Mouse (Mus musculus): ENCODE data around the gene Npr1.

Npr1 gene

DNA sequence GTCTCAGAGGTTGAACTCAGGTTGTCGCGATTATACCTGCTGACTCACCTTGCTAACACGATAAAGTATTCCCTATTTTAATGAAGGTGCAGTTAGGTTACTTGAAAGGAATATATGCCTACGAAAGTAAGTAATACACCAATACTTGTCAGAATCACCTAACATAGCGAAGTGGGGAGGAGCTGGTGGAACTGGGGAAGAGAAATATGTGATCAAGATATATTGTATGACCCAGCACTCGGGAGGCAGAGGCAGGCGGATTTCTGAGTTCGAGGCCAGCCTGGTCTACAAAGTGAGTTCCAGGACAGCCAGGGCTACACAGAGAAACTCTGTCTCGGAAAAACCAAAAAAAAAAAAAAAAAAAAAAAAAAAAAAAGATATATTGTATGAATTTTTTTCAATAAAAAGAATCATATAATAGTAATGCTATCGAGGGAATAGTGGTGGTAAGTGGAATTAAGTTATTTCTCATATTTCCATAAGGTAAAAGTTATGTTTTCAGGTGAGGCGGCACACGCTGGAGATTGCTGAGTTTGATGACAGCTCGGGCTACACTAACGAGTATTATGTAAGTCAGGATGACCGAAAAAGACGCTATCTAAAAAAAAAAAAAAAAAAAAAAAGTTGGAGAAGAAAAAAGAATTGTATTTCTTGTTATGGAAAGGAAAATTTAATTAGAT, 9.6 kb upstream of the Npr1 start:
- DNase-seq = no peak

- peak; percentile 59 for DNase-seq
Observed at GRCm38 (mm10) chr3:90472213-90472612, 6.5 kb upstream of the Npr1 start.

DNA sequence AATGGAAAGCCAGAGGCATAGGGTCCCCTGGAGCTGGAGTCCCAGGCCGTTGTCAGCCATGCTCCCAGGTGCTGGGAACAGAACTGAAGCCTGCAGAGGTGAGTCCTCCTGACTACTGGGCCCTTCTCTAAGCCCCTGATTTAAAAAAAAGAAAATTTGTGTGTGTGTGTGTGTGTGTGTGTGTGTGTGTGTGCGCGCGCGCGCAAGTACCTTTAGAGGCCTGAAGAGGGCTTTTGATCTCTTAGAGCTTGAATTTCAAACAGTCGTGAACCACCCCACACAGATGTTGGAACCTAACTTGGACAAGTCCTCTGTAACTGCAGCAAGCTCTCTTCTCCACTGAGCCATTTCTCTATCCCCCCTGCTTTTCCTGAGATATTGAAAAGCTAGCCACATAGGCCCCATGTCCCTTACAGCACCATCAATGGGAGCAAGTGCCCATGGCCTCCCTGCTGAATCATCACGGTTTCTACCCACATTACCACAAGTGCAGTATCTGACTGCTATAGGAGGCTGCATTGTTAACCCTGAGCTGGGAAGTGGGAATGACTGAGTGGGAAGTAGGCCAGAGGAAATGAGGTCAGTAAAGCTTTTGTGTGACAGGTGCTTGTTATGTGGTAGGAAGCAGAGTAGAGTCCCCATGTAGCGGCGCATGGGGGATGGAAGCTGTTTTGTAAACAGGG, 2.1 kb upstream of the Npr1 start:
- no peak for DNase-seq

GRCm38 (mm10) chr3:90466311-90466766, 673 bp upstream of the Npr1 start:
- DNase-seq = peak; percentile 79

- peak; percentile 39 for DNase-seq
Observed at GRCm38 (mm10) chr3:90465081-90465685, 483 bp downstream of the Npr1 start.

DNA sequence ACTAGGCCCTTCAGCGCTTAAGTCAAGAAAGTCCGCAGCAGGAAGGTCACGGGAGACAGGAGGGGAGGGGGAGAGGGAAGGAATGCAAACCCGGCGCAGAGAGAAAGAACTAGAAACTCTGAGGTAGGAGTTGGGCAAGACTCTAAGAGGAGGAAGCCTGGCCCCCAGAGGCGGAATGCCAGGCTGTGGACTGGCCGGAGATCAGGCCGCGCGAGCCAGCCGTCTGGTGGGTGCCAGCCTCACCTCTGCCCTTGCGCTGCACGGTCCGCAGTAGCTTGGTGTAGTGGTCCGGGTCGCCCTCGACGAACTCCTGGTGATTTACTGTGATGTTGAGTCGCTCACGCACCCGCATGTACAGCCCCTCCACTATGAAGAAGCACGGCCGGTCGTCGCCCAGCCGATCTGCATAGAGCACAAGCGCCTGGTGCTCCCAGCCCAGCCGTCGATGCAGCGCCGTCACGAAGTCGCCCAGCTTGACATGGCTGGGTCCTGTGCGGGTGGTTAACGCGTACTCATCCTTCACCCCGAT, 1.1 kb downstream of the Npr1 start:
- peak; percentile 43 for DNase-seq

GRCm38 (mm10) chr3:90462579-90462978, 3.1 kb downstream of the Npr1 start:
- DNase-seq = no peak

DNA sequence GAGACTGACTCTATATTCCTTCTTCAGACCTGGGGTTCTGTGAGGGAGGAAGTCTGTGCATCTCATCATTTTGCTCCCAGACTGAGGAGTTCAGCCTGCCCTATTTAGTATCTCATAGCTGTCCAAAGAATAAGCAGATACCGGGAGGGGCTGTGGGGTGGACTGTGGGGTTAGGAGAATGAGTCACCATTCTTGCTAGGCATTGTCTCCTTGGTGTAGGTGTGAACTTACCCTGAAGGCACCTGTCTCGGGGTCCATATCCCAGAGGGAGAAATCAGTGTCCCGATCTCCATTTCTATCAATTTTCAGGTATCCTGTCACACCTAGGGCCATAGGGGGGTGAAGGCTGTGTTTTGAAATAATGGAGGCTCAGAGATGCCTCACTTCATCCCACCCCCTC, 3.7 kb downstream of the Npr1 start:
- no peak for DNase-seq

DNA sequence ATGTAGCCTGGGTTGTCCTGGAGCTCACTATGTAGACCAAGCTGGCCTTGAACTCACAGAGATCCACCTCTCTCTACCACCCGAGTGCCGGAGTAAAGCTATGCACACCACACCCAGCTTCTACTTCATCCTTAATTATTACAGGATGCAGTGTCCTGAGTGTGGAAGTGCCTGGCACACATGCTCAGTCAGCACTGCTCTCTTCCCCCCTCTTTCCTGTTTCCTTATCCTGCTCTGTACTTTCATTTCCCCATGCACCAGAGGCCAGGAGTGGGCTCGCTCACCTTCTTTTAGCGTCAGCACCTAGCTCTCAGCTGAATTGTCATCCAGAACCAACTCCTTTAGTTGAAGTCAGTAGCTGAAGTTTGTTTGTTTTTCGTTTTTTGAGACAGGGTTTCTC, 5.4 kb downstream of the Npr1 start:
- DNase-seq = no peak

DNA sequence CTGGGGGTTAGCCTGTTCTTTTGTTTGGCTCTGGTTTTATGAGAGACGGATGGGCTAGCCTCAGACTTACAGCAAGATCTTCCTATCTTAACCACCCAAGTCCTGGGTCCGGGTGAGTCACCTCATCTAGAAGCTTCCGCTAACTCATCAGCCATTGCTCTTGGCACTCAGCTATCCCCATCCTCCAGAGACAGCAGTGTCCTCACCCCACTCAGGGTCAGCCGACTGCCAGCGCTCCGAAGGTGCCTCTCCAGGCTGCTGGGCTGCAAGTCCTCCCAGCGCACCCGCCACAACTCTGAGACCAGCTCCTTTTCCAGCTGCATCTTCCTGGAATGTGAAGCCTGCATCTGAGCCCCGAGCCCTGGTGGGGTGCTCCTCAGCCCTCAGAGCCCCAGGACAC, 5.9 kb downstream of the Npr1 start:
- no peak for DNase-seq

DNA sequence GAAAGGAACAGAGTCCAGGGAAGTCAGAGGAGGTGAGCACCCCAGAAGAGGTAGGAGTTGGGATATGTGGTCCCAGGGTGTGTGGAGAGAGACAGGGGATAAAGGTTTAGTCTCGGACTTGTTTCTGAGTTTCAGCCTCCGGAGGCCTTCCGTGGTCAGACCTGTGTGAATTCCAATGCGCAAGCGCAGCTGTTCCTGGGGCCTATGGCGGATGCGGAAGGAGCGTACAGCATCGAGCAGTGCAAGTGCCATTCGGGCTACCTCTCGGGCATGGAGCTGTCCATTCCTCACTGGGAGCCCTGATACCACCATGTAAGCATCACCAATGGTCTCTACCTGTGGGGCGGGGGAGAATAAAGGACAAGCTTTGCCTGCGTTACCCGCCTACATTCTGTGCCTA, 10.7 kb downstream of the Npr1 start:
- no peak for DNase-seq

GRCm38 (mm10) chr3:90451396-90452095, 14.1 kb downstream of the Npr1 start:
- DNase-seq = no peak

- no peak for DNase-seq
Observed at GRCm38 (mm10) chr3:90450874-90451273, 14.8 kb downstream of the Npr1 start.

- peak; percentile 52 for DNase-seq
Observed at GRCm38 (mm10) chr3:90448626-90449025, 17.0 kb downstream of the Npr1 start.

DNA sequence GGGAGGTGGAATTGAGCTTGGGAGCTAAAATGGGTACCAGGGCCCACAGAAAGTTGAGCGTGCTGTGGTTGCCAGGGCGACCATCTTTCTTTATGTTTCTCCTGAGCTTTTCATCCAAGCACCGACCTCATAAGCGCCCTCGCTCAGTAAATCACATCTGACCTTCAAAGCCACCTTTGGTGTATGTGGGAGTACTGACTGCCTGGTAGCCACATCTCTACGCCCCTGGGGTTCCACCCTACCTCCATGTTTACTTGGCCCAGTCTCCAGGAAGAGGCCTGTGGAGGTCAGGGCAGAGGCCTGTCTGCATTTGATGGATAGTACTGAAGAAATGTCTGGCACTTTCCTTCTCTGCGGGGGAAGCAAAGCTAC, 18.6 kb downstream of the Npr1 start:
- DNase-seq = peak; percentile 66

GRCm38 (mm10) chr3:90446389-90447122, 19.1 kb downstream of the Npr1 start:
- peak; percentile 95 for DNase-seq

DNA sequence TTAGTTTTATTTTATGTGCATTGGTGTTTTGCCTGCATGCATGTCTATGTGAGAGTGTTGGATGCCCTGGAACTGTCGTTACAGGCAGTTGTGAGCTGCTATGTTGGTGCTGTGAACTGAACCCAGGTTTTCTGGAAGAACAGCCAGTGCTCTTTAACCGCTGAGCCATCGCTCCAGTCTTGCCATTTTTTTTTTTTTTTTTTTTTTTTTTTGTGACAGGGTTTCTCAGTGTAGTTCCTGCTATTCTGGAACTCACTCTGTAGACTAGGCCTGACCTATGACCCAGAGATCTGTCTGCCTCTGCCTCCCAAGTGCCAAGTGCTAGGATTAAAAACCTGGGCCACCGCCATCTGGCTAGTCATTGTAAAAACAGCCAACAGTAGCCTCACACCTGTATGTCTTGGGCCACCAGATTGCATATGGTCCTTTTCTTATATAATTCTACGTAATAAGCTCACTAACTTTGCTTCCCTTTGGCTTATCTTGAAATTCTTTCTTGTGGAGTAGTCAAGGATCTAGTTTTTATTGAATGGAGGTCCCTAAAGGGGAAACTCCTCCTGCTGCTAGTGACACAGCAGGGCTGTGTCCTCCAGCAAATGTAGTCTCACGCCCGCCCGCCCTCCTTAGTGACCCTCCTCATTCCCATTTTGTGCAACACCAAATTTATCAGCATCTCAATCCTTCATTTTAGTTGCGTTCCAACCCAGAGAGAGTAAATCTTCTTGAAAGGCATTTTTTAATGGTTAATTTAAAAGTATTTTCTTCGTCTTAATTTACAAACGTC, 20.1 kb downstream of the Npr1 start:
- no peak for DNase-seq

DNA sequence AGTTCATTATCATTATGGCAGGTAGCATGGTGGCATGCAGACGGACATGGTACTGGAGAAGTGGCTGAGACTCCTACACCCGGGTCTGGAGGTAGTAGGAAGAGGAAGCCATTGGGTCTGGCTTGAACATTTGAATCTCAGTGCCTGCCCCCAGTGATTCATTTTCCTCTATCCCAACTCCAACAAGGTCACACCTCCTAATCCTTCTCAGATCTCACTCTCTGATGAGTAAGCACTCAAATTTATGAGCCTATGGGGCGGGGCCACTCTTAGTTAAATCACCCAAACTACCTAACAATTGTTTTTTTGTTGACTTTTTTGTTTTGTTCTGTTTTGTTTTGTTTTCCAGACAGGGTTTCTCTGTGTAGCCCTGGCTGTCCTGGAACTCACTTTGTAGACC, 21.7 kb downstream of the Npr1 start:
- no peak for DNase-seq

DNA sequence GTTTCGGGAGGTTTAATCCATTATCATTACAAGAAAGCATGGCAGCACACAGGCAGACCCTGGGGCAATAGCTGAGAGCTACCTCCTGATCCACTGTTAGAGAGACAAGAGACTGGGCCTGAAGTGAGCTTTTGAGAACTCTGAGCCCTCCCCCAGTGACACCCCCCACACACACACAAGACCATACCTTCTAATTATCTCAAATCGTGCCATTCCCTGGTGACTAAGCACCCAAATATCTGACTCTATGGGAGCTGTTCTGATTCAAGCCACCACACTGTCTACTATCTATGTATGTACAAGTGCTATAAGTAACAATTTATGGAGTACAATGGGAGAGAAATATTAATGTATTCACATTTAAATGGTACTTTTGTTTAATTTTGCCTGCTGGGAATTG, 24.9 kb downstream of the Npr1 start:
- DNase-seq = no peak

GRCm38 (mm10) chr3:90437131-90437530, 28.5 kb downstream of the Npr1 start:
- no peak for DNase-seq

DNA sequence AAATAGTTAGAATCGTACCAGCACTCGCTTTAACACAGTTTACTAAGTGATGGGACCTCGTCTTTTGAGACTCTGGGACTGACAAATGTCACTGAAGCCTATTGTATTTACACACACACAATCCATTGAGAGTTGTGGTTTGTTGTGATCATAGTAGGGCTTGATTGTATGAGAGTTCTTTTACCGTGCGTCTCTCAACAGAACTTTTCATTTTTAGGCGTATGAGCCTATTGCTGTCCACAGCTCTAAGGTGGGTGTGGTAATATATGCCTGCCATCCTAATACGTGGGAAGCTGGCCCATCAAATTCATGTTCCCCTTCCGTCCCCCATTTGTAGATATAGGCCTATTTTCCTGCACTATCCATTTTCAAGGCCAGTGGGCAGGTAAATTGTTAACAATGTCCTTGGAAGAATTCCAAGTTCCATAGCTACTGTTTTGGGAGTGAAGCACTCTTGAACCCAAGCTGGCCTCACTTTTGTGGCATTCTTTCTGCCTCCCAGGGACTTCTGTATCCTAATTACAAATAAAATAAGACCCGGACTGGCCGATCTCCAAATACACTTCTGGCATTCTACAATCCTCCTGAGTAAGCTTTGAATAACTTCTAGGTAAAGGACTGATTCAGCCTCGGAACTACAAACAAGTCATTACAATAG, 31.5 kb downstream of the Npr1 start:
- DNase-seq = peak; percentile 79
